Mouse (Mus musculus): Measurements from ENCODE around the gene Por. TPM values are rescaled to one million over a fixed set of nuclear protein-coding genes. Genes with fewer than 3 reads are reported as not detected.
A peak's percentile ranks its signal among the peaks of the same experiment; 100 is the strongest.

The Por gene
- polyA plus RNA-seq, 1 experiment from 2014 or later, result 2,039 TPM

GRCm38 (mm10) chr5:135701601-135702000 is 31.8 kb downstream of the Por start:
- Histone ChIP-seq H3K4me3 (ENCODE audit: inconsistent target) (no peak overlapping the region), H3K36me3 (ENCODE audit: inconsistent target) (peaks cover 28% of the 10 kb centered on the region; the same call in 1 of the 2 replicates), H3K79me2 (ENCODE audit: inconsistent target) (peaks cover 93% of the 10 kb centered on the region), H3K27ac (peak overlapping the region; percentile 98)
- 96% methylated on average over 4 of the region's 4 CpGs for WGBS (ENCODE audit: missing documents)

- H3K4me3 ChIP-seq (ENCODE audit: inconsistent target), result no peak overlapping the region
- H3K79me2 ChIP-seq (ENCODE audit: inconsistent target), result peaks cover 93% of the 10 kb centered on the region
- WGBS (ENCODE audit: missing documents), result 44% methylated on average over 6 of the region's 6 CpGs
- peaks cover 33% of the 10 kb centered on the region; the same call in 1 of the 2 replicates for H3K36me3 ChIP-seq (ENCODE audit: inconsistent target)
- H3K27ac ChIP-seq, result peak overlapping the region; percentile 98
Measured at GRCm38 (mm10) chr5:135702190-135702589, 32.4 kb downstream of the Por start.

GRCm38 (mm10) chr5:135702682-135703192 is 32.9 kb downstream of the Por start:
- Histone ChIP-seq H3K4me3 (ENCODE audit: inconsistent target) (no peak overlapping the region), H3K79me2 (ENCODE audit: inconsistent target) (peaks cover 87% of the 10 kb centered on the region), H3K27ac (peak overlapping the region; percentile 98), H3K36me3 (ENCODE audit: inconsistent target) (peaks cover 27% of the 10 kb centered on the region; the same call in 1 of the 2 replicates)
- WGBS (ENCODE audit: missing documents), result under 1% methylated on average over 15 of the region's 15 CpGs

- WGBS (ENCODE audit: missing documents), result 95% methylated on average over 7 of the region's 7 CpGs
- Histone ChIP-seq H3K79me2 (ENCODE audit: inconsistent target) (peaks cover 85% of the 10 kb centered on the region), H3K4me3 (ENCODE audit: inconsistent target) (no peak overlapping the region), H3K36me3 (ENCODE audit: inconsistent target) (peaks cover 25% of the 10 kb centered on the region; the same call in 1 of the 2 replicates), H3K27ac (peak overlapping the region; percentile 98)
Measured at GRCm38 (mm10) chr5:135703431-135703830, 33.6 kb downstream of the Por start.

GRCm38 (mm10) chr5:135705383-135705782 is 35.5 kb downstream of the Por start:
- 23% methylated on average over 4 of the region's 4 CpGs for WGBS (ENCODE audit: missing documents)
- Histone ChIP-seq H3K4me3 (ENCODE audit: inconsistent target) (no peak overlapping the region), H3K36me3 (ENCODE audit: inconsistent target) (peaks cover 22% of the 10 kb centered on the region; the same call in 1 of the 2 replicates), H3K27ac (peak overlapping the region; percentile 98), H3K79me2 (ENCODE audit: inconsistent target) (peaks cover 85% of the 10 kb centered on the region)

GRCm38 (mm10) chr5:135707039-135707438 is 37.2 kb downstream of the Por start:
- Histone ChIP-seq H3K4me3 (ENCODE audit: inconsistent target) (no peak overlapping the region), H3K27ac (peak overlapping the region; percentile 98)

GRCm38 (mm10) chr5:135707855-135708254 is 38.0 kb downstream of the Por start:
- H3K27ac ChIP-seq, result peak overlapping the region; percentile 98
- H3K36me3 ChIP-seq (ENCODE audit: inconsistent target), result peaks cover 10% of the 10 kb centered on the region; the same call in 1 of the 2 replicates
- H3K4me3 ChIP-seq (ENCODE audit: inconsistent target), result no peak overlapping the region
- 0% methylated on average over 1 of the region's 1 CpGs for WGBS (ENCODE audit: missing documents)
- peaks cover 88% of the 10 kb centered on the region for H3K79me2 ChIP-seq (ENCODE audit: inconsistent target)

More at GRCm38 (mm10) chr5:135707039-135707438, 37.2 kb downstream of the Por start:
- WGBS (ENCODE audit: missing documents), result 95% methylated on average over 13 of the region's 13 CpGs
- peaks cover 10% of the 10 kb centered on the region; the same call in 1 of the 2 replicates for H3K36me3 ChIP-seq (ENCODE audit: inconsistent target)
- H3K79me2 ChIP-seq (ENCODE audit: inconsistent target), result peaks cover 80% of the 10 kb centered on the region

GRCm38 (mm10) chr5:135709716-135710115 is 39.9 kb downstream of the Por start:
- peaks cover 87% of the 10 kb centered on the region for H3K79me2 ChIP-seq (ENCODE audit: inconsistent target)
- WGBS (ENCODE audit: missing documents), result 85% methylated on average over 5 of the region's 5 CpGs
- H3K4me3 ChIP-seq (ENCODE audit: inconsistent target), result no peak overlapping the region
- peak overlapping the region; percentile 97 for H3K27ac ChIP-seq
- H3K36me3 ChIP-seq (ENCODE audit: inconsistent target), result peaks cover 10% of the 10 kb centered on the region; the same call in 1 of the 2 replicates

- Histone ChIP-seq H3K36me3 (ENCODE audit: inconsistent target) (peaks cover 14% of the 10 kb centered on the region; the same call in 1 of the 2 replicates), H3K4me3 (ENCODE audit: inconsistent target) (no peak overlapping the region), H3K27ac (peak overlapping the region; percentile 97), H3K79me2 (ENCODE audit: inconsistent target) (peaks cover 87% of the 10 kb centered on the region)
- WGBS (ENCODE audit: missing documents), result 36% methylated on average over 7 of the region's 7 CpGs
Measured at GRCm38 (mm10) chr5:135710599-135711214, 40.9 kb downstream of the Por start.

GRCm38 (mm10) chr5:135711582-135712355 is 41.9 kb downstream of the Por start:
- WGBS (ENCODE audit: missing documents), result 85% methylated on average over 13 of the region's 13 CpGs
- peaks cover 87% of the 10 kb centered on the region for H3K79me2 ChIP-seq (ENCODE audit: inconsistent target)
- H3K27ac ChIP-seq, result peak overlapping the region; percentile 97
- H3K36me3 ChIP-seq (ENCODE audit: inconsistent target), result peaks cover 17% of the 10 kb centered on the region; the same call in 1 of the 2 replicates
- H3K4me3 ChIP-seq (ENCODE audit: inconsistent target), result no peak overlapping the region

GRCm38 (mm10) chr5:135712803-135713202 is 43.0 kb downstream of the Por start:
- H3K4me3 ChIP-seq (ENCODE audit: inconsistent target), result no peak overlapping the region
- H3K27ac ChIP-seq, result peak overlapping the region; percentile 97
- peaks cover 22% of the 10 kb centered on the region for H3K36me3 ChIP-seq (ENCODE audit: inconsistent target)
- H3K79me2 ChIP-seq (ENCODE audit: inconsistent target), result peaks cover 93% of the 10 kb centered on the region
- WGBS (ENCODE audit: missing documents), result 55% methylated on average over 4 of the region's 4 CpGs

GRCm38 (mm10) chr5:135713441-135714218 is 43.8 kb downstream of the Por start:
- Histone ChIP-seq H3K79me2 (ENCODE audit: inconsistent target) (peaks cover 95% of the 10 kb centered on the region), H3K4me3 (ENCODE audit: inconsistent target) (no peak overlapping the region), H3K36me3 (ENCODE audit: inconsistent target) (peaks cover 30% of the 10 kb centered on the region), H3K27ac (peak overlapping the region; percentile 97)
- WGBS (ENCODE audit: missing documents), result 21% methylated on average over 16 of the region's 16 CpGs

GRCm38 (mm10) chr5:135715624-135716023 is 45.8 kb downstream of the Por start:
- H3K79me2 ChIP-seq (ENCODE audit: inconsistent target), result peaks cover 95% of the 10 kb centered on the region
- H3K4me3 ChIP-seq (ENCODE audit: inconsistent target), result no peak overlapping the region
- H3K27ac ChIP-seq, result no peak overlapping the region
- peaks cover 46% of the 10 kb centered on the region for H3K36me3 ChIP-seq (ENCODE audit: inconsistent target)
- WGBS (ENCODE audit: missing documents), result 60% methylated on average over 10 of the region's 10 CpGs

GRCm38 (mm10) chr5:135719586-135720120 is 49.8 kb downstream of the Por start:
- 94% methylated on average over 10 of the region's 10 CpGs for WGBS (ENCODE audit: missing documents)
- Histone ChIP-seq H3K27ac (no peak overlapping the region), H3K4me3 (ENCODE audit: inconsistent target) (no peak overlapping the region), H3K79me2 (ENCODE audit: inconsistent target) (peaks cover 100% of the 10 kb centered on the region), H3K36me3 (ENCODE audit: inconsistent target) (peaks cover 52% of the 10 kb centered on the region)
